Mouse (Mus musculus): Measurements from ENCODE around the gene Ess2.
"Not testable (repeated sequence)": the region's sequence is repeated elsewhere in the genome, so short reads cannot be mapped to it uniquely, and the experiment has no call there.

DNA sequence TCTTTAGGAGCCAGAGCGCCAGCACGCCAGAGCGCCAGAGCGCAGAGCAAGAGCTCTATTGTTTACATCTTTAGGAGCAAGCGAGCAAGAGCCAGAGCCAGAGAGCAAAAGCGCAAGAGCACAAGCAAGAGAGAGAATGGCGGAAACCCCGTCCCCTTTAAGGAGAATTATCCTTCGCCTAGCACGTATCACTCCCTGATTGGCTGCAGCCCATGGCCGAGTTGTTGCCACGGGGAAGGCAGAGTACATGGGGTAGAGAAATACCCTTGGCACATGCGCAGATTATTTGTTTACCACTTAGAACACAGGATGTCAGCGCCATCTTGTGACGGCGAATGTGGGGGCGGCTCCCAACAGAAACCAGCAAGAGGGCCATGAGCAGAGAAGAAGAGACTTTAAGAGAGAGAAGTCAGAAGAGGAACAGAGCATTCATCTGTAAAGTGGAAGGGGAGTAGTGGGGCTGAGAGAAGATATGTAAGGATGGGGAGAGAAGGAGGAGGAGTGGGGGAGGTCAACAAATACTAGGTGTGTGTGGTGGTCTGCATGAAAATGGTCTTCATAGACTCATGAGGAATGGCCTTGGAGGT, 45.0 kb upstream of the Ess2 start:
- not testable (repeated sequence) for TF ChIP-seq CTCF (IDR thresholded peaks at IDR 0.05; ENCODE audit: low read depth, low read length); POLR2A (IDR thresholded peaks at IDR 0.05; ENCODE audit: extremely low read depth, insufficient read depth, low read length)

Measured in liver, adult 2 months (tissue).